Mouse (Mus musculus) left cerebral cortex, adult 6 months (tissue): ENCODE data around the gene Sh3bgrl3. TPM values are rescaled to one million over a fixed set of nuclear protein-coding genes. Genes with fewer than 3 reads are reported as not detected.

Experiments
- long read RNA-seq, 2 experiments: library from polyadenylated mRNA; unstranded; transcript quantifications; one replicate each; pipeline ENCODE4 v2.0.0; 2019 to 2020
- polyA plus RNA-seq: library from polyadenylated mRNA; unstranded; fragments of <200 nt; fragmentation: Nextera tagmentation; gene quantifications from 2 replicates; pipeline ENCODE4 v1.2.3, GENCODE M21; 2021

Gene Sh3bgrl3
- 657 and 660 TPM in 2 replicates for polyA plus RNA-seq
- long read RNA-seq, experiment 1, transcript Sh3bgrl3-201 (3 exons, 743 nt): major isoform, 105 of 113 reads
- long read RNA-seq, experiment 1, partial matches to known transcripts: 1 of 113 reads
- long read RNA-seq, experiment 1, other reads (novel, unspliced or antisense): 3 of 113 reads
- long read RNA-seq, experiment 2, transcript Sh3bgrl3-201 (3 exons, 743 nt): major isoform, 370 of 403 reads
- long read RNA-seq, experiment 2, transcript Sh3bgrl3-203 (2 exons, 368 nt): minor isoform, 5 of 403 reads
- long read RNA-seq, experiment 2, transcript Sh3bgrl3-202 (2 exons, 518 nt): minor isoform, 12 of 403 reads
- long read RNA-seq, experiment 2, partial matches to known transcripts: 12 of 403 reads
- long read RNA-seq, experiment 2, other reads (novel, unspliced or antisense): 4 of 403 reads

DNA sequence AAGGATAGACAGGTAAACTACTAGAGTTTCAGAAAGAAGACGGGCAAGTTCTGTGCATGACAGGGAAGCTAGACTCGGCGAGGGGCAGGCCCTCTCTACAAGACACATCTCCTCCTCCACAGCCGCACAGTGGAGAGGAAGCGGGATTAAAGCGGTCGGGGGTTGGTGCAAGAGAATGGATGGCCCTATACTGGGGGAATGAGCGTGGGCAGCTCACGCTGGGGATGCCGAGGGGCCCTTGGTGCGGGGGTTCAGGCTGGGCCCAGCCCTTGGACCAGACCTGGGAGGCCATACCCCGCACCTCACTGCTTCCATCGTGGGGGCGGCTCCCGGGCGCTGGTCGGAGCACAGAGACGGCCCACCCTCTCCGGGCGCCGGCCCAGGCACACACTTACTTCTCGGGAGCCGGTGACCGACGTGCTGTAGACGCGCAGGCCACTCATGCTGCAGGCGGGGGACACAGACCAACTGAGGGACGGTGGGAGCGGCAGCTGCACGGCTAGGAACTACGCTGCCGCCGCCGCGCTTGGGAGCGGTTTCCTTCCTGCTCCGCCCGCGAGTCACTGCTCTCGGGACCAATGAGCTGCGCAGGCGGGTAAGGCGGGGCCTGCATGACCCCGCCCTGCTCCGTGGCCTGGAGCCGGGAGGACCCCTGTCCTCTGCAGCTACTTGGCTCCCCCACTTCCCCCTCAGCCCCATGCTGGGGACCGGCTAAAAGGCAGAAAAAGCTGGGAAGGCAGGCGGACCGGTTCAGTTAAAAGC, at the start of gene Sh3bgrl3:
Gene Sh3bgrl3, minus strand, starts transcription at position 569 of the 762 bp plus-strand sequence.

GRCm38 (mm10) chr4:134101979-134102741, 26.4 kb downstream of the Sh3bgrl3 start, which contains the start of gene Ubxn11:
Ubxn11 (plus strand) TSS chr4:134102570.

GRCm38 (mm10) chr4:134094923-134095547, 33.6 kb downstream of the Sh3bgrl3 start, which contains the start of gene Cd52:
Cd52 (minus strand) TSS chr4:134095082.

Other genes starting within 250 kb of the Sh3bgrl3 start
- 4.7 and 9.6 TPM in 2 replicates for gene Rps6ka1, start 241.0 kb downstream of the Sh3bgrl3 start, polyA plus RNA-seq
- gene Hmgn2, start 160.1 kb downstream of the Sh3bgrl3 start, polyA plus RNA-seq: 230 and 238 TPM in 2 replicates
- 39.7 and 42.1 TPM in 2 replicates for gene Dhdds, start 127.9 kb downstream of the Sh3bgrl3 start, polyA plus RNA-seq
- not detected in 2 replicates for gene Lin28a, start 109.9 kb downstream of the Sh3bgrl3 start, polyA plus RNA-seq
- not detected in 2 replicates for gene Zfp683, start 75.0 kb downstream of the Sh3bgrl3 start, polyA plus RNA-seq
- 4.6 and 8.1 TPM in 2 replicates for gene Crybg2, start 68.0 kb downstream of the Sh3bgrl3 start, polyA plus RNA-seq
- gene Cd52, start 33.7 kb downstream of the Sh3bgrl3 start, polyA plus RNA-seq: 17.1 and 21.5 TPM in 2 replicates
- 11.6 and 12.2 TPM in 2 replicates for gene Ubxn11, start 26.2 kb downstream of the Sh3bgrl3 start, polyA plus RNA-seq
- 12.4 and 12.5 TPM in 2 replicates for gene Cep85, start 58.3 kb upstream of the Sh3bgrl3 start, polyA plus RNA-seq
- not detected in 2 replicates for gene Gm7534, start 74.2 kb upstream of the Sh3bgrl3 start, polyA plus RNA-seq
- not detected in 2 replicates for gene Catsper4, start 98.6 kb upstream of the Sh3bgrl3 start, polyA plus RNA-seq
- gene Cnksr1, start 109.6 kb upstream of the Sh3bgrl3 start, polyA plus RNA-seq: 0.21 TPM in 1 of 2 replicates, not detected in the other
- 0.45 and 0.63 TPM in 2 replicates for gene E130218I03Rik, start 114.9 kb upstream of the Sh3bgrl3 start, polyA plus RNA-seq
- gene Zfp593, start 116.8 kb upstream of the Sh3bgrl3 start, polyA plus RNA-seq: 16.6 and 17.3 TPM in 2 replicates
- not detected in 2 replicates for gene Gm30191, start 118.1 kb upstream of the Sh3bgrl3 start, polyA plus RNA-seq
- gene Grrp1, start 125.3 kb upstream of the Sh3bgrl3 start, polyA plus RNA-seq: 5.0 and 6.2 TPM in 2 replicates
- 8.8 and 12.5 TPM in 2 replicates for gene Pdik1l, start 159.1 kb upstream of the Sh3bgrl3 start, polyA plus RNA-seq
- 0.15 TPM in 1 of 2 replicates, not detected in the other for gene Trim63, start 186.3 kb upstream of the Sh3bgrl3 start, polyA plus RNA-seq
- gene Slc30a2, start 214.4 kb upstream of the Sh3bgrl3 start, polyA plus RNA-seq: 0.53 and 0.59 TPM in 2 replicates